16 mouse cellular contexts compared by ENCODE assay signal in genomic region chr2:168380606-168381005, GRCm38 (mm10).
A peak's percentile ranks its signal among the peaks of the same experiment; 100 is the strongest.
DNase-seq lines count a peak whose midpoint lies in the region; ATAC-seq and TF ChIP-seq lines count a peak whose summit lies in the region.
"Had no signal": no experiment of that assay in that cellular context is flagged by ENCODE, and none has a peak within 500 bp of the region (broad histone marks: within the 10 kb centered on the region; RNA-seq: fewer than 3 reads in every experiment).

No protein-coding gene starts in this region.

- H3K27me3 ChIP-seq in forebrain, postnatal 0 days (ENCODE audit: insufficient read depth, low read length), result no peaks in the 10 kb centered on the region
- H3K27me3 ChIP-seq in forebrain, embryonic 15.5 days, result no peaks in the 10 kb centered on the region
- H3K27me3 ChIP-seq: embryonic facial prominence, embryonic 13.5 days; limb, embryonic 15.5 days had no signal

- no peak overlapping the region; the same call in 1 of the 2 replicates for H3K27ac ChIP-seq in forebrain, postnatal 0 days (ENCODE audit: low read depth, low read length)
- no peak overlapping the region for H3K27ac ChIP-seq in forebrain, embryonic 15.5 days (replicated peaks)
- H3K27ac ChIP-seq: embryonic facial prominence, embryonic 13.5 days; limb, embryonic 15.5 days had no signal

- 53% methylated on average over 5 of the region's 5 CpGs for WGBS in forebrain, postnatal 0 days
- 61% methylated on average over 5 of the region's 5 CpGs for WGBS in forebrain, embryonic 15.5 days

- DNase-seq in forebrain, postnatal 0 days, result peak; percentile 47
- peak; percentile 46 to 55 for DNase-seq in frontal cortex, postnatal 36 days (ENCODE audit: low spot score in 2 of 2)
- peak; percentile 87 for DNase-seq in layer of hippocampus, adult 9-11 months
- peak; percentile 59 to 76 for DNase-seq in right cerebral cortex, postnatal 10 days (ENCODE audit: low spot score in 2 of 2)
- no peak for DNase-seq in adrenal gland, postnatal 10 days
- DNase-seq in adrenal gland, adult 18-20 months (ENCODE audit: low spot score in 2 of 2), result no peak
- no peak for DNase-seq in heart, adult 11 months
- DNase-seq: gastrocnemius, postnatal 14 days; heart, postnatal 4 days; lung, adult 18-20 months; midbrain, embryonic 14.5 days had no signal

- no peaks in the 10 kb centered on the region for H3K4me1 ChIP-seq in forebrain, postnatal 0 days (ENCODE audit: insufficient read depth)
- no peaks in the 10 kb centered on the region for H3K4me1 ChIP-seq in forebrain, embryonic 15.5 days
- H3K4me1 ChIP-seq: embryonic facial prominence, embryonic 13.5 days; heart, embryonic 12.5 days; limb, embryonic 15.5 days had no signal

- no peaks in the 10 kb centered on the region for H3K36me3 ChIP-seq in forebrain, postnatal 0 days (ENCODE audit: insufficient read depth)
- no peaks in the 10 kb centered on the region for H3K36me3 ChIP-seq in forebrain, embryonic 15.5 days
- H3K36me3 ChIP-seq: embryonic facial prominence, embryonic 13.5 days; G1E; heart, embryonic 12.5 days; limb, embryonic 15.5 days had no signal

- H3K4me3 ChIP-seq in forebrain, postnatal 0 days (ENCODE audit: low read depth, low read length), result no peak overlapping the region
- H3K4me3 ChIP-seq in forebrain, embryonic 15.5 days, result no peak overlapping the region
- H3K4me3 ChIP-seq: embryonic facial prominence, embryonic 13.5 days; heart, embryonic 12.5 days; limb, embryonic 15.5 days had no signal

- 0 out of 2 replicates have a peak, but pooled peaks have one; percentile 20 for ATAC-seq in forebrain, postnatal 0 days
- no peak; the same call in 1 of the 2 replicates for ATAC-seq in forebrain, embryonic 15.5 days (replicated peaks)

- no peaks in the 10 kb centered on the region for H3K9me3 ChIP-seq in forebrain, postnatal 0 days (ENCODE audit: low read length)
- no peaks in the 10 kb centered on the region for H3K9me3 ChIP-seq in forebrain, embryonic 15.5 days
- H3K9me3 ChIP-seq: embryonic facial prominence, embryonic 13.5 days; limb, embryonic 15.5 days had no signal

- no peak overlapping the region for H3K4me2 ChIP-seq in forebrain, postnatal 0 days (ENCODE audit: low read depth)
- no peak overlapping the region for H3K4me2 ChIP-seq in forebrain, embryonic 15.5 days (replicated peaks)
- H3K4me2 ChIP-seq: embryonic facial prominence, embryonic 13.5 days; heart, embryonic 12.5 days; limb, embryonic 15.5 days had no signal

- H3K9ac ChIP-seq in forebrain, postnatal 0 days, result no peak overlapping the region
- no peak overlapping the region for H3K9ac ChIP-seq in forebrain, embryonic 15.5 days (replicated peaks)
- H3K9ac ChIP-seq: embryonic facial prominence, embryonic 13.5 days; heart, embryonic 12.5 days; limb, embryonic 15.5 days had no signal

- TF ChIP-seq CTCF in forebrain, postnatal 0 days (IDR thresholded peaks at IDR 0.05; ENCODE audit: low read depth), result no peak

Comparison
In these comparisons a context has a peak if more than half of its experiments do, and no peak if none do; other contexts are left out.
1. DNase-seq: peak in forebrain, postnatal 0 days (single experiment), frontal cortex, postnatal 36 days (2 of 2), layer of hippocampus, adult 9-11 months (single experiment) and right cerebral cortex, postnatal 10 days (2 of 2); none in adrenal gland, postnatal 10 days (single experiment), adrenal gland, adult 18-20 months (0 of 2) and heart, adult 11 months (single experiment).